Mouse (Mus musculus) gastrocnemius, postnatal 4 days (tissue): ENCODE data around the gene Gm11563. TPM values are rescaled to one million over a fixed set of nuclear protein-coding genes. Genes with fewer than 3 reads are reported as not detected.

ENCODE experiments used
- total RNA-seq, 2 experiments: library from RNA; stranded (reverse); gene quantifications; 2 replicates each; pipeline ENCODE4 v1.2.3; 2021

The Gm11563 gene
- total RNA-seq, 2 experiments from 2014 or later: not detected

Other genes starting within 250 kb of the Gm11563 start
- not detected for gene Krt12, start 236.7 kb downstream of the Gm11563 start, total RNA-seq
- under 1 TPM in 1 of 2 experiments, not detected in 1; 0.32 TPM for gene Krt20, start 220.8 kb downstream of the Gm11563 start, total RNA-seq
- gene Krt23, start 165.8 kb downstream of the Gm11563 start, total RNA-seq: under 1 TPM in 1 of 2 experiments, not detected in 1; 0.16 TPM
- gene Krt39, start 137.6 kb downstream of the Gm11563 start, total RNA-seq: not detected
- gene Krt40, start 115.8 kb downstream of the Gm11563 start, total RNA-seq: not detected
- gene Krtap3-3, start 108.1 kb downstream of the Gm11563 start, total RNA-seq: not detected
- not detected for gene Krtap3-2, start 102.1 kb downstream of the Gm11563 start, total RNA-seq
- gene Gm11939, start 99.5 kb downstream of the Gm11563 start, total RNA-seq: not detected
- gene Krtap3-1, start 92.3 kb downstream of the Gm11563 start, total RNA-seq: not detected
- gene Krtap1-5, start 77.9 kb downstream of the Gm11563 start, total RNA-seq: not detected
- not detected for gene Krtap1-4, start 75.3 kb downstream of the Gm11563 start, total RNA-seq
- not detected for gene Krtap1-3, start 67.6 kb downstream of the Gm11563 start, total RNA-seq
- gene Krtap9-3, start 60.9 kb downstream of the Gm11563 start, total RNA-seq: not detected
- gene Gm11938, start 55.7 kb downstream of the Gm11563 start, total RNA-seq: not detected
- not detected for gene Gm11937, start 48.8 kb downstream of the Gm11563 start, total RNA-seq
- gene Krtap2-4, start 44.1 kb downstream of the Gm11563 start, total RNA-seq: not detected
- gene Gm11562, start 38.5 kb downstream of the Gm11563 start, total RNA-seq: not detected
- not detected for gene Krtap4-1, start 30.7 kb downstream of the Gm11563 start, total RNA-seq
- gene Krtap4-2, start 23.9 kb downstream of the Gm11563 start, total RNA-seq: not detected
- gene Krtap4-7, start 14.9 kb downstream of the Gm11563 start, total RNA-seq: not detected
- gene Gm11555, start 8.7 kb downstream of the Gm11563 start, total RNA-seq: not detected
- gene Krtap4-6, start 7.0 kb upstream of the Gm11563 start, total RNA-seq: not detected
- not detected for gene Gm14190, start 31.8 kb upstream of the Gm11563 start, total RNA-seq
- not detected for gene Gm14180, start 75.3 kb upstream of the Gm11563 start, total RNA-seq
- gene Gm11595, start 114.0 kb upstream of the Gm11563 start, total RNA-seq: not detected
- gene Krtap4-8, start 121.7 kb upstream of the Gm11563 start, total RNA-seq: not detected
- gene Krtap4-9, start 126.2 kb upstream of the Gm11563 start, total RNA-seq: not detected
- not detected for gene Gm11596, start 134.5 kb upstream of the Gm11563 start, total RNA-seq
- gene Gm11569, start 140.0 kb upstream of the Gm11563 start, total RNA-seq: not detected
- not detected for gene Gm11554, start 145.5 kb upstream of the Gm11563 start, total RNA-seq
- gene Krtap4-13, start 150.9 kb upstream of the Gm11563 start, total RNA-seq: not detected
- gene Gm11564, start 156.7 kb upstream of the Gm11563 start, total RNA-seq: not detected
- gene 2300003K06Rik, start 179.1 kb upstream of the Gm11563 start, total RNA-seq: not detected
- gene Krtap4-16, start 192.6 kb upstream of the Gm11563 start, total RNA-seq: not detected
- not detected for gene Gm11568, start 199.0 kb upstream of the Gm11563 start, total RNA-seq
- gene Gm11559, start 205.5 kb upstream of the Gm11563 start, total RNA-seq: not detected
- not detected for gene Krtap9-1, start 214.4 kb upstream of the Gm11563 start, total RNA-seq
- not detected for gene Gm11567, start 220.2 kb upstream of the Gm11563 start, total RNA-seq
- not detected for gene Krtap31-1, start 249.0 kb upstream of the Gm11563 start, total RNA-seq